ENCODE assay signal across 10 mouse cellular contexts in genomic region chr3:88762401-88762831, GRCm38 (mm10). TPM values are rescaled to one million over a fixed set of nuclear protein-coding genes. Genes with fewer than 3 reads are reported as not detected.
DNase-seq lines count a peak whose midpoint lies in the region; ATAC-seq and TF ChIP-seq lines count a peak whose summit lies in the region.
"Had no signal": no experiment of that assay in that cellular context is flagged by ENCODE, and none has a peak within 500 bp of the region (broad histone marks: within the 10 kb centered on the region; RNA-seq: fewer than 3 reads in every experiment).

No protein-coding gene starts in this region.

- no peak overlapping the region for H3K4me3 ChIP-seq in forebrain, embryonic 12.5 days (replicated peaks)
- no peak overlapping the region for H3K4me3 ChIP-seq in forebrain, embryonic 11.5 days (ENCODE audit: low read depth, low read length)
- no peak overlapping the region for H3K4me3 ChIP-seq in lung, postnatal 0 days (ENCODE audit: low read depth, low read length)
- no peak overlapping the region for H3K4me3 ChIP-seq in lung, adult 2 months (replicated peaks; ENCODE audit: extremely low read depth, low read depth, low read length)
- no peak overlapping the region for H3K4me3 ChIP-seq in bone marrow, adult 2 months (replicated peaks; ENCODE audit: control insufficient read depth, low read depth, low read length)
- H3K4me3 ChIP-seq in midbrain, embryonic 14.5 days (replicated peaks; ENCODE audit: low read depth, low read length): no peak overlapping the region
- H3K4me3 ChIP-seq: limb, embryonic 12.5 days had no signal

- TF ChIP-seq EP300 in lung, postnatal 0 days (IDR thresholded peaks at IDR 0.05): no peak

- H3K36me3 ChIP-seq in forebrain, embryonic 12.5 days (replicated peaks): peaks cover 68% of the 10 kb centered on the region
- peaks cover 14% of the 10 kb centered on the region for H3K36me3 ChIP-seq in forebrain, embryonic 11.5 days (ENCODE audit: control insufficient read depth, insufficient read depth, low read length)
- H3K36me3 ChIP-seq in lung, postnatal 0 days (ENCODE audit: insufficient read depth, low read length): no peaks in the 10 kb centered on the region
- peaks cover 46% of the 10 kb centered on the region for H3K36me3 ChIP-seq in midbrain, embryonic 14.5 days (ENCODE audit: control insufficient read depth, insufficient read depth, low read length)

- TF ChIP-seq CTCF in lung, postnatal 0 days (IDR thresholded peaks at IDR 0.05): peak; percentile 40; the same call in 1 of the 2 replicates
- TF ChIP-seq CTCF in lung, adult 2 months (IDR thresholded peaks at IDR 0.05; ENCODE audit: insufficient read depth, low read length): no peak
- TF ChIP-seq CTCF in bone marrow, adult 2 months (IDR thresholded peaks at IDR 0.05; ENCODE audit: control insufficient read depth, insufficient read depth, low read length): peak; percentile 16; the same call in 1 of the 2 replicates

- TF ChIP-seq POLR2A in lung, adult 2 months (IDR thresholded peaks at IDR 0.05; ENCODE audit: borderline replicate concordance, extremely low read depth, low read depth, low read length): no peak
- no peak for TF ChIP-seq POLR2A in bone marrow, adult 2 months (IDR thresholded peaks at IDR 0.05; ENCODE audit: borderline replicate concordance, control insufficient read depth, low read depth, low read length)

- ATAC-seq in forebrain, embryonic 12.5 days (ENCODE audit: low FRiP score): no peak
- ATAC-seq in forebrain, embryonic 11.5 days (replicated peaks; ENCODE audit: low FRiP score): no peak
- ATAC-seq in lung, postnatal 0 days: no peak; the same call in 1 of the 2 replicates
- no peak for ATAC-seq in midbrain, embryonic 14.5 days (ENCODE audit: low FRiP score, low TSS enrichment)
- no peak for ATAC-seq in activated CD4-positive, CD25-positive, alpha-beta regulatory T cell, adult 4 months

- H3K4me1 ChIP-seq in forebrain, embryonic 12.5 days: peaks cover 39% of the 10 kb centered on the region
- H3K4me1 ChIP-seq in forebrain, embryonic 11.5 days (replicated peaks; ENCODE audit: control insufficient read depth, insufficient read depth, low read length): peaks cover 10% of the 10 kb centered on the region
- H3K4me1 ChIP-seq in lung, postnatal 0 days (ENCODE audit: insufficient read depth, low read depth, low read length): peaks cover 9% of the 10 kb centered on the region; the same call in 1 of the 2 replicates
- no peaks in the 10 kb centered on the region; the same call in 1 of the 2 replicates for H3K4me1 ChIP-seq in lung, adult 2 months (ENCODE audit: control insufficient read depth, insufficient read depth, low read length)
- no peaks in the 10 kb centered on the region for H3K4me1 ChIP-seq in bone marrow, adult 2 months (ENCODE audit: control insufficient read depth, insufficient read depth, low read length)
- H3K4me1 ChIP-seq in midbrain, embryonic 14.5 days (ENCODE audit: control insufficient read depth, insufficient read depth, low read length): peaks cover 23% of the 10 kb centered on the region

- H3K9ac ChIP-seq in forebrain, embryonic 12.5 days: no peak overlapping the region
- H3K9ac ChIP-seq in forebrain, embryonic 11.5 days (ENCODE audit: low read length): no peak overlapping the region
- H3K9ac ChIP-seq in lung, postnatal 0 days (replicated peaks; ENCODE audit: low read depth): no peak overlapping the region
- no peak overlapping the region for H3K9ac ChIP-seq in midbrain, embryonic 14.5 days (replicated peaks; ENCODE audit: low read length)
- H3K9ac ChIP-seq: limb, embryonic 12.5 days had no signal

- peak overlapping the region; percentile 56 for H3K27ac ChIP-seq in forebrain, embryonic 12.5 days
- no peak overlapping the region for H3K27ac ChIP-seq in forebrain, embryonic 11.5 days (ENCODE audit: low read depth, low read length)
- no peak overlapping the region for H3K27ac ChIP-seq in lung, postnatal 0 days (ENCODE audit: low read length)
- no peak overlapping the region for H3K27ac ChIP-seq in bone marrow, adult 2 months (ENCODE audit: control insufficient read depth, insufficient read depth, low read depth, low read length, poor library complexity)
- H3K27ac ChIP-seq in midbrain, embryonic 14.5 days (replicated peaks; ENCODE audit: low read depth, low read length): peak overlapping the region; percentile 32; the same call in 1 of the 2 replicates
- H3K27ac ChIP-seq: limb, embryonic 12.5 days had no signal

- WGBS in forebrain, embryonic 12.5 days: 44% methylated on average over 6 of the region's 6 CpGs
- WGBS in forebrain, embryonic 11.5 days: 72% methylated on average over 6 of the region's 6 CpGs
- WGBS in lung, postnatal 0 days: 59% methylated on average over 6 of the region's 6 CpGs
- 60% methylated on average over 6 of the region's 6 CpGs for WGBS in lung, adult 2 months
- 45% methylated on average over 6 of the region's 6 CpGs for WGBS in bone marrow, adult 2 months
- 44% methylated on average over 6 of the region's 6 CpGs for WGBS in midbrain, embryonic 14.5 days

- no peak for DNase-seq in forebrain, embryonic 11.5 days (ENCODE audit: low spot score)
- DNase-seq in lung, postnatal 0 days (ENCODE audit: low spot score): peak; percentile 14
- DNase-seq in lung, adult 2 months: no peak
- DNase-seq in midbrain, embryonic 14.5 days: peak; percentile 42
- no peak for DNase-seq in urinary bladder, postnatal 10 days (ENCODE audit: low spot score)
- DNase-seq: thymus, postnatal 14 days had no signal

- no peaks in the 10 kb centered on the region for H3K27me3 ChIP-seq in forebrain, embryonic 12.5 days
- H3K27me3 ChIP-seq in forebrain, embryonic 11.5 days (ENCODE audit: control insufficient read depth, insufficient read depth, low read length): no peaks in the 10 kb centered on the region
- H3K27me3 ChIP-seq in lung, postnatal 0 days (replicated peaks; ENCODE audit: insufficient read depth, low read length): no peaks in the 10 kb centered on the region
- H3K27me3 ChIP-seq in midbrain, embryonic 14.5 days (ENCODE audit: control insufficient read depth, insufficient read depth, low read length): no peaks in the 10 kb centered on the region
- H3K27me3 ChIP-seq: limb, embryonic 12.5 days had no signal

- H3K4me2 ChIP-seq in forebrain, embryonic 12.5 days: 0 out of 2 replicates have a peak overlapping the region, but pooled peaks have one; percentile 6
- H3K4me2 ChIP-seq in forebrain, embryonic 11.5 days (ENCODE audit: low read depth, low read length, severe bottlenecking): no peak overlapping the region
- no peak overlapping the region for H3K4me2 ChIP-seq in lung, postnatal 0 days (replicated peaks; ENCODE audit: low read depth, low read length)
- no peak overlapping the region for H3K4me2 ChIP-seq in midbrain, embryonic 14.5 days (ENCODE audit: low read length)
- H3K4me2 ChIP-seq: limb, embryonic 12.5 days had no signal

- no peaks in the 10 kb centered on the region for H3K9me3 ChIP-seq in forebrain, embryonic 12.5 days
- H3K9me3 ChIP-seq in forebrain, embryonic 11.5 days (ENCODE audit: control insufficient read depth, low read length): no peaks in the 10 kb centered on the region
- H3K9me3 ChIP-seq in lung, postnatal 0 days (ENCODE audit: low read length): no peaks in the 10 kb centered on the region
- no peaks in the 10 kb centered on the region for H3K9me3 ChIP-seq in midbrain, embryonic 14.5 days (ENCODE audit: control insufficient read depth, low read length)
- H3K9me3 ChIP-seq: limb, embryonic 12.5 days had no signal

RNA-seq across cellular contexts. Expression of gene Syt11, which starts 12.5 kb away (rescaled TPM):
- polyA plus RNA-seq in forebrain, embryonic 12.5 days (2016; fragmentation: Nextera tagmentation; extraction: Ambion mirVana): 200 and 213 TPM in 2 replicates
- polyA plus RNA-seq in forebrain, embryonic 11.5 days (2014; fragmentation: Nextera tagmentation; extraction: Ambion mirVana): 184 and 193 TPM in 2 replicates
- 4.9 and 5.6 TPM in 2 replicates for polyA plus RNA-seq in lung, postnatal 0 days (2015; fragmentation: Nextera tagmentation; extraction: Ambion mirVana)
- polyA plus RNA-seq in lung, adult 2 months (2012; rRNA removed): 5.4 and 8.4 TPM in 2 replicates
- polyA plus RNA-seq in bone marrow, adult 2 months (2011; ENCODE audit: insufficient read depth, insufficient read length, low replicate concordance, missing spikeins): 3.4 and 5.5 TPM in 2 replicates
- polyA plus RNA-seq in midbrain, embryonic 14.5 days (2014; fragmentation: Nextera tagmentation; extraction: Ambion mirVana): 169 and 199 TPM in 2 replicates
- 100 to 1,000 TPM in 1 of 2 experiments, 10 to 100 TPM in 1; 95.9 to 102 TPM for polyA plus RNA-seq in activated CD4-positive, CD25-positive, alpha-beta regulatory T cell, adult 4 months (2017; shearing (Covaris generic))

RNA-seq across cellular contexts. Expression of gene Rit1, which starts 45.8 kb away (rescaled TPM):
- 38.2 and 40.9 TPM in 2 replicates for polyA plus RNA-seq in forebrain, embryonic 12.5 days (2016; fragmentation: Nextera tagmentation; extraction: Ambion mirVana)
- polyA plus RNA-seq in forebrain, embryonic 11.5 days (2014; fragmentation: Nextera tagmentation; extraction: Ambion mirVana): 37.9 and 43.4 TPM in 2 replicates
- polyA plus RNA-seq in lung, postnatal 0 days (2015; fragmentation: Nextera tagmentation; extraction: Ambion mirVana): 88.6 and 98.4 TPM in 2 replicates
- polyA plus RNA-seq in lung, adult 2 months (2012; rRNA removed): 49.0 and 71.7 TPM in 2 replicates
- polyA plus RNA-seq in bone marrow, adult 2 months (2011; ENCODE audit: insufficient read depth, insufficient read length, low replicate concordance, missing spikeins): 43.6 and 61.7 TPM in 2 replicates
- polyA plus RNA-seq in midbrain, embryonic 14.5 days (2014; fragmentation: Nextera tagmentation; extraction: Ambion mirVana): 56.5 and 57.4 TPM in 2 replicates
- polyA plus RNA-seq in activated CD4-positive, CD25-positive, alpha-beta regulatory T cell, adult 4 months (2017; shearing (Covaris generic)): 10 to 100 TPM; 36.5 to 43.2 TPM

Comparison
In these comparisons a context has a peak if more than half of its experiments do, and no peak if none do; other contexts are left out.
1. H3K27ac ChIP-seq: peak in forebrain, embryonic 12.5 days (single experiment) and midbrain, embryonic 14.5 days (single experiment); none in forebrain, embryonic 11.5 days (single experiment), lung, postnatal 0 days (single experiment) and bone marrow, adult 2 months (single experiment).
2. DNase-seq: peak in lung, postnatal 0 days (single experiment) and midbrain, embryonic 14.5 days (single experiment); none in forebrain, embryonic 11.5 days (single experiment), lung, adult 2 months (single experiment) and urinary bladder, postnatal 10 days (single experiment).
3. RNA of gene Syt11, which starts 12.5 kb away (polyA plus RNA-seq): 200 to 213 TPM in forebrain, embryonic 12.5 days, 169 to 199 TPM in midbrain, embryonic 14.5 days, 184 to 193 TPM in forebrain, embryonic 11.5 days and 95.9 to 102 TPM in activated CD4-positive, CD25-positive, alpha-beta regulatory T cell, adult 4 months; 5.4 to 8.4 TPM in lung, adult 2 months, 3.4 to 5.5 TPM in bone marrow, adult 2 months and 4.9 to 5.6 TPM in lung, postnatal 0 days; every median in the first group is over 10 times any median in the second.